Mouse (Mus musculus) cerebellum, adult 8-10 months (tissue): ENCODE results near the gene Hoxd4.
A peak's percentile ranks its signal among the peaks of the same experiment; 100 is the strongest.

ENCODE experiments used
- DNase-seq: peaks from one replicate; pipeline ENCODE4 v3.0.0; 2022

Gene Hoxd4

DNA sequence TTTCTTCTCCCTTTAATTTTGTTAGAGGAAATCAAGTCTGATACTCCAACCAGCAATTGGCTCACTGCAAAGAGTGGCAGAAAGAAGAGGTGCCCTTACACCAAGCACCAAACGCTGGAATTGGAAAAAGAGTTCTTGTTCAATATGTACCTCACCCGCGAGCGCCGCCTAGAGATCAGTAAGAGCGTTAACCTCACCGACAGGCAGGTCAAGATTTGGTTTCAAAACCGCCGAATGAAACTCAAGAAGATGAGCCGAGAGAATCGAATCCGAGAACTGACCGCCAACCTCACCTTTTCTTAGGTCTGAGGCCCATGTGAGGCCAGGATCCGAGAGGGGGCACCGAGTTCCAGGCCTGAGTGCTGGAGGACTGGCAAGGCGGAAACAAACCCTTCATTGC is 17.7 kb upstream of the Hoxd4 start:
- DNase-seq: no peak

DNA sequence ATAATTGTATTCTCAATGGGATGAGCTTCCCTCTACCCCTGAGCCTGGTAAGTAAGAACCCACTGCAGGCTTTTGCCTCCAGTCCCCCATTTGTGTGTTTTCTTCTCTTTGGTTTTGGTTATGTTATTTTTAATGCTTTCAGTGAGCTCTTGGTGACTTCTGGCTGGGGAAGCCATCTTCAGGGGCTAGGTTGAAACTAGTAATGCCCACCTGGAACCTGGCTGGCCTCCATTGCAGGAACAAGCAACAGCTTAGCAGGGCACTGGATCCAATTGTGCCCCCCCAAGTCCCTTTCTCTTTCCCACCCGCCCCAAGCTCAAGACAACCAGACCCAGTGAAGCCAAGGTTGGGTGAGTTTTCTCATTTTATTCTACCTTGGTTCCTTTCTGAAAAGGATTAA is 16.3 kb upstream of the Hoxd4 start:
- no peak for DNase-seq

- DNase-seq: no peak
Measured at GRCm38 (mm10) chr2:74695813-74696430, 15.8 kb upstream of the Hoxd4 start.

DNA sequence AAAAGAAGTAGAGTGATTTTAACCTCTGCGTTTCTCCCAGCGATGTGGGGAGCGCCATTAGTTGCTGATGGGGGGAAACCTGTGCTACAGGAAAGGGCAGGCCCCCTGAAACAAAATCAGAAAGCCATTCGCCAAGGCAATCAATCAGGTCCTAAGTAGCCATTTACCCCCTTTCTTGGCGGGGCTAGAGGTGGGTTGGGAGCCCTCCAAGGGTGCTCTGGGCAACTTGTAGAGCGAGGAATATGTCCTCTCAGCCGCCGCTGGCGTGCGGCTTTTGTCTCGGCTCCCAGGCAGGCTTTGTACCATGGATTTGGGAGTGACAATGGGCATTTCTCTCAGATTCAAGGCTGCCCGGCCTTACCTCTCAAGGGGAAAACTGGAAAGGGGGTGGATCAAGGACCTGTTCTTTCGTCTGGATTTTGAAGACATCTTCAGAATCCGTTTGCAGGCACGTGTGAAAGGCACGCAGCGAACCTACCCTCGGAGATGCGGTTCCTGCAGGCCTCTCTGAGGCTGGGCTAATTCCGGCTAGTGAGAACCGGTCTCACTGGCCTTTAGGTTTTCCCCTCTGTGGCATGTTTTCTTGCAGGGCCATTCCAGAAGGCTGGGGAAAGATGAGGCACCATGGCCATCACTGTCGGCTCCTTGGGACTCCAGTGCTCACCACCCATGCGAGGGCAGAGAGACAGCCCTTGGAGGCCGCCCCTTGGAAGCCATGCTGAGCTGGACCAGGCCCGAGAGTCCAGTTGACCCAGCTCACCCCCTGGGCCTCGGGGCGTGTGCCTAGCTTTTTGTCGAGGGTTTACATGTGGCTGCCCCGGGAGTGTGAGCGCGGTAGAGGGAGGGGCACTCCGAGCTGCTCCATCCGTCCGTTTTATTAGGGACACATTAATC is 15.0 kb upstream of the Hoxd4 start:
- DNase-seq: no peak

DNA sequence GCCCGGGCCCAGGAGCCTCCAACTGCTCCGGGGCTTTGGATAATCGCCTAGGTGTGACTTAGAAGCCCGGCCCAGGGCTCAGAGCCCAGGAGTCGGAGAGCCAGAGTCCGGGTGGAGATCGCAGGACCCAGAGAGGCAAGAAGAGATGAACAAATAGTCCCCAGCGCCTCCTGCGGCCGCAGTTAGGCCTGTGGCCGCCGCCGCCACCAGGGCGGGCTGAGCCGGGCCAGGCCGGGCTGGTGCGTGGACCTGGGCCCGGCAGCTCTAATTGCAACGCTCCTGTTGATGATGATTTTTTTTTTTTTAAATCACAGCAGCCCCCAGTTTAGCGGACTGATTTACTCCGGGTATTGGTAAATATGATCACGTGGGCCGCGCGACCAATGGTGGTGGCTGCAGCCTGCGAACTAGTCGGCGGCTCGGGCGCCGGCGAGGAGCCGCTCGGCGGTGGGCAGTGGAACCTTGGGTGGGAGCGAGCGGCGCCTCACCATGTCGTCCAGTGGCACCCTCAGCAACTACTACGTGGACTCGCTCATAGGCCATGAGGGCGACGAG is 14.1 kb upstream of the Hoxd4 start, which contains the start of gene Hoxd9:
Gene Hoxd9 (plus strand): TSS at position 161 of the 555 bp plus-strand sequence.
- no peak for DNase-seq

- no peak for DNase-seq
Measured at GRCm38 (mm10) chr2:74698201-74699052, 13.3 kb upstream of the Hoxd4 start.

DNA sequence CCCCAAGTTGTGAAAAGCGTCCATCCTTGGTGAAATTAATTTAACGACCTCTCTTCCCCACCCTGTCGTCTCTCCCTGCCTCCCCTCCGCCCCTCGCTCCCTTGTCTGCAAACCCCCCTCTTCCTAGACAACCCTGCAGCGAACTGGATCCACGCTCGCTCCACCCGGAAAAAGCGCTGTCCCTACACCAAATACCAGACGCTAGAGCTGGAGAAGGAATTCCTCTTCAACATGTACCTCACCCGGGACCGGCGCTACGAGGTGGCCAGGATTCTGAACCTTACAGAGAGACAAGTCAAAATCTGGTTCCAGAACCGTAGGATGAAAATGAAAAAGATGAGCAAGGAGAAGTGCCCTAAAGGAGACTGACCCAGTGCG is 12.7 kb upstream of the Hoxd4 start:
- no peak for DNase-seq

DNA sequence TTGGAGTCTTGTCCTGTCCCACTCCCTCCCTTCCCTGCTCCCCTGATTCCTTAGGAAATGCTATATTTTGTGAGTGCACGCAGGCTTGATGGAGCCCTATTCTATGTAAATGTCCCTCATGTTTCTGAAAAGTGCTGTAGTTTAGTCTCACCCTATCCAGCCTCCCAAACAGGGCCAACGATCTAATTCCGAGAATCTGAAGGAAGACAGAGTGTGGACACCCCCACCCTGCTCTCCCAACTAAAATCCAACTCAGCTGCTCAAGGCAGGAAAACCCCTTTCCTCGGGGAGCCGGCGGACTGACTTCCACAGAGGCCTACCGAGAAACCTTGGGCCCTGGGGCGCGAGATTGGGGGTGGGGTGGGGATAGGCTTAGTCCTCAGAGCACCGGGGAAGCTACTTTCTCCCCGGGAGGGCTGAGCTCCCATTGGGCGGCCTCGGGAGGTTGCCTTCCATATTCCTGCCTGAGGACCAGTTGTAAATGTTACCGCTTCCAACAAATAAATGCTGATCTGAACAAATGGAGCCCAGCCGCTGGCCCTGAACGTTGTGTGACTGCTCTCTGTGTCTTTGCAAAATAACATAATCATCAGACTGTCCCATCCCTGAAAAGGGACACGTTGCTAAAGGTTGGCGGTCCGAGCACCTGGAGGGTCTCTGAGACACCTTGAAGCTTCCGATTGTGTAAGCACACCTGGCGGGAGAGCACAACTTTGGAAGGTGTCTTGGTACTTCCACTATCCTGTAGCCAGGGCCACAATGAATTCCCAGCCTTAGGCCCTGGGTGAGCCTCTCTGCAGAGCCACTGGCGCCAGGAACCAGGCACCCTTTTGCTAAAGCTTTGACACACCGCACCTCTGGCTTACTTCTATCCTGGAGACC is 11.8 kb upstream of the Hoxd4 start:
- no peak for DNase-seq

DNA sequence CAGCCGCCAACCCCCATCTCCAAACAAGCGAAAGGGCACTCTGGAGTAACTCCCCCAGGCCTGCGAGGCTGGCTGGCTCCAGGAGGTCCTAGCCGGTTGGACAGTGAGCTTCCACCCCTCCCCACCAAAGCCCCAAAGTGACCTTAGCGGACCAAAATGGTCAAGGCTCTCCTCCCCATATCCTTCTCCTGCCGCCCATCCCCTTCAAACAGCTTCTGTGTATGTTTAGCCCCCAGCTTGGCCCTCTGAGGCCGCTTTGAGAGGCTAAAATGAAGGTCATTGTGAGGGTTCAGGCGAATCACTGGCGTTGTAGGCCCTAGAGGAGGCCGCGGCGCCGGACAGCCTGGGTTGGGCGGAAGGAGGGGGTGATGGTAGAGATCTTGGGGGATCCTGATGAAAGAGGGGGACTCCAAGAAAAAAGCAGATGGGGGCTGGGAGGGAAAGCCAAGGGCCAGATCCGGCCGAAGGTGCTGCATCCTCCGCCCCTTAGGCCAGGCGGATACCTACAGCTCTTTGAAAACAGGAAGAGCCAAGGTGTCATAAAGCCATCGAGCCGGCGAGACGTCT is 11.1 kb upstream of the Hoxd4 start:
- no peak for DNase-seq

GRCm38 (mm10) chr2:74701949-74702819 is 9.5 kb upstream of the Hoxd4 start:
- DNase-seq: peak; percentile 56

GRCm38 (mm10) chr2:74702820-74703219 is 8.9 kb upstream of the Hoxd4 start:
- no peak for DNase-seq

DNA sequence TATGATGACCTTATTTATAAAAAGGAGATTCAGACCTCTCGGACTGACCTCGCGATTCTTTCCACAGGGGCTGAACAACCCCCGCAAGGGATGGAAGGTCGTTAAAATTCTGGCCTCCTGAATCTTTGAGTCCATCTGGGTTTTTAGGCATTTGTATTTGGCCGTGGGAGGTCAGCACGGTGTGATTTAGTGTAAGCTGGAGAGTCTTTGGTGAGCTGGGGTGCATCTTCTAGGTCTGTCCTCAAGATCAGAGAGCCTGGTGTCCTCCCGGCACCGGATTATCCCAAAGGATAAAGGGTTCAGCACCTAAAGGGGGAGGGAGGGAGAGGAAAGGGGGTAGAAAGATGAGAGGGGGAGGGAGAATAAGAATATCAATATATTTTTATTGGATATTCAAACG is 8.4 kb upstream of the Hoxd4 start:
- no peak for DNase-seq

DNA sequence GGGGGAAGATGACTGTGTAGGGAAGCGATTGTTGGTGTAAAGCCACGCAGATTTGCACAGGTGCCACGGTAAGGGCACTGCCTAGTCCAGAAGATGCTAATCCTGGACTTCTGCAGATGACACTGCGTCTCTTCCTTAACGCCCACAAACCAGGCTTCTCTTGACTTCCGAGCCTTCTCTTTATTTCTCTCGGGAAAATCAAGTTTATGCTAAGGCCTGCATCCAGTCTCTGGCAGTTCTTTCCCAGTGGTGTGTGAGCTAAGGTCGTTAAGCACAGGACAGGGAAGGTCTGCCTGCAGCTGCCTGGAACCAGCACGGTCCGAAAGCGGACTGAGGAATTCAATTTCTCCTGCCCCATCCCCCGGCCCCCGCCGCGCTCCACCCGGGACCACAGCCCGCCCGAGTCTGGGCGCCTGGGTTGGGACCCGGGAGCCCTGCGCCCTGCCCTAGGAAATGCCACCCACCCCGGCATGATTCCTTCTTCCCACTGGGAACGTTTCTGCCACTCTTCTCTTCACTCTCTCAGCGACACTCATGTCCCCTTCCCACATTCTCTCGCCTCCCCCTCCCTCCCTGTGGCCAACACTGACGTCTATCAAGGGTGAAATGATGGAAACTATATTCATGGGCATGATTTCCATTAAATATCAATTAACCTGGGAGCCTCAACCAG is 7.9 kb upstream of the Hoxd4 start:
- DNase-seq: no peak

- DNase-seq: no peak
Measured at GRCm38 (mm10) chr2:74704393-74704998, 7.2 kb upstream of the Hoxd4 start, which contains the start of gene Hoxd8. Gene Hoxd8 (plus strand): TSS chr2:74704615.

DNA sequence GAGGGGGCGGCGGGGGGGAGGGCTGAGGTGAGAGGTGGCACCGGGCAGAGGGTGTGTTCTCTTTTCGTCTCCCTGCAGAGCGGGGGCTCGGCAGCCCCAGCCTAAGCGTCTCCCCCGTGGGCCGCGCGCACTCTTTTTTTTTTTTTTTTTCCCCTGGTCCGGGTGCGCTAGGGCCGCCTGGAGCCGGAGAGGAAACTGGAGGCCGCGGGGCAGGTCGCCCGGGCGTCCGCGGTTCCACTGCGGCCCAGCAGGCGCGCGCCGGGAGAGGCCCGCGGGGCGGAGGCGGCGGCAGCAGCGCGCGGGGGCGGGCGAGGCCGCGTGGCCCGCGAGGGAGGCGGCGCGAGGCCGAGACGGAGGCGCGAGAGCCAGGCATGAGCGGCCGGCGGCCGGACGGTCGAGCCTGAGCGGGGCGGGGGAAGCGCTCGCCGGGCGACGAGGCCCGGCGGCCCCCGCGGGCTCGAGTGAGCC is 6.7 kb upstream of the Hoxd4 start:
- DNase-seq: no peak

DNA sequence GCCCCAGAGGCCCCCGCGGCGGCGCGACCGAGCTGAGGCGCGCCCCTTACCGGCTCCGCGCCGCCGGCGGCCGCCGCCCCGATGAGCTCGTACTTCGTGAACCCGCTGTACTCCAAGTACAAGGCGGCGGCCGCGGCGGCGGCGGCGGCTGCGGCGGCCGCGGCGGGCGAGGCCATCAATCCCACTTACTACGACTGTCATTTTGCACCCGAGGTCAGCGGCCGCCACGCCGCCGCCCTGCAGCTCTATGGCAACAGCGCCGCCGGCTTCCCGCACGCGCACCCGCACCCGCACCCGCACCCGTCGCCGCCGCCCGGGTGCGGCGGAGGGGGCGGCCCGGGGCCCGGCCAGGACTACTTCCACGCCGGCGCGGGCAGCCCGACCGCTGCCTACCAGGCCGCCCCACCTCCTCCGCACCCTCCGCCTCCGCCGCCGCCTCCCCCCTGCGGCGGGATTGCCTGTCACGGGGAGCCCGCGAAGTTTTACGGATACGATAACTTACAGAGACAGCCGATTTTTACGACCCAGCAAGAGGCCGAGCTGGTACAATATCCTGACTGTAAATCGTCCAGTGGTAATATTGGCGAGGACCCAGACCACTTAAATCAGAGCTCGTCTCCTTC is 6.2 kb upstream of the Hoxd4 start:
- no peak for DNase-seq

DNA sequence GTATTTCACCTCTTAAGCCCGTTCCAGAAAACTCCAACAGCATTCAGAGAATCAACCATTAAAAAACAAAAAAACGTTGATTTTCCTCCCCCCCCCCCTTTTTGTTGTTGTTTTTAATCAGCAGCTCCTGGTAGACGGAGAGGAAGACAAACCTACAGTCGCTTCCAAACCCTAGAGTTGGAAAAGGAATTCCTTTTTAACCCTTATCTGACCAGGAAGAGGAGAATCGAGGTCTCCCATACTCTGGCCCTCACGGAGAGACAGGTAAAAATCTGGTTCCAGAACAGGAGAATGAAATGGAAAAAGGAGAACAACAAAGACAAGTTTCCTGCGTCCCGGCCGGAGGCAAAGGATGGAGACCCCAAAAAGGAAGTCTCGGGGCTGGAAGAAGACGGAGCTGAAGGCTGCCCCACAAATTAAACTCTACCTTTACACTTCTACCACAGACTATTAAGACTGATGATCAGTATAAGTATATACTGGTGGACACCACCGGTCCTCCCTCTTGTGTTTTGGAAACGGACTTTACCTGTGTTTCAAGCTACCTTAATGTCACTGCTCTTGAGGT is 5.3 kb upstream of the Hoxd4 start:
- no peak for DNase-seq

DNA sequence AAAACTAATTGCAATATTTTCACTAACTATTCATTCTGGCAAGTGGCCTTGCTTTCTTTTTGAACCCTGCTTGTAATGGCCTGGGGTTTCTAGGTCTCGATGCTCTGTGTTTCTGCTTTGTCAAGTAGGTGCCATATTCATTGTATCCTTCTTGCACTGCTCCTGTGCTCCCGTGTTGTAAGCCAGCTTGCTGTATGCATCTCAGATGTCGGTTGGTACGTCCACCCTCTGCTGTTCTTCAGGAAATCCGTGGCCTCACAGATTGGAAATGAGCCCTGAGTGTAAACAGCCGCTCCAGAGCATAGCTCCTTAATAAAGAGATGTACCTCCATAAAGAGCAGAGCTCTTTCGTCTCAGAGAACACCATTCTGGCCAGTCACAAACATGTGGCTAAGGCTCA is 4.1 kb upstream of the Hoxd4 start:
- DNase-seq: no peak

DNA sequence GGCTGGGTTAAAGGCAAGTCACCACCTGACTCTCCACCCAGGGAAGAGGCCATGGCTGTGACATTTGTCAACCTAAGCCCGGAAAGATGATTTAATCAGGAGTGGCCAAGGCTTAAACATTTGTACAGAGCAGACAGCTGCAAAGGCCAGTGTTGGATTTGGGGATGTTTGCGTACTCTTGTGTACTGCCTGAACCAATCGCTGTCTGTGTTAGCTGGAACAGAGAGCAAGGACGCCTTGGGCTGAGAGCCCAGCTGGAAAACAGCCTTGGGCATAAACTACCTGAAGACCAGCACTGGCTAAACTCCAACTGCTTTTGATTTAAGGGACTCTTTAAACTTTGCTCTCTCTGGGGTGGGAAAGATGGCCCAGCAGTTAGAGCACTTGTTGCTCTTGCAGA is 3.1 kb upstream of the Hoxd4 start:
- no peak for DNase-seq
